Mouse (Mus musculus): ENCODE results near the gene Efna4. TPM values are rescaled to one million over a fixed set of nuclear protein-coding genes. Genes with fewer than 3 reads are reported as not detected.

The Efna4 gene
- polyA plus RNA-seq, 1 experiment from 2014 or later: 5.9 TPM

DNA sequence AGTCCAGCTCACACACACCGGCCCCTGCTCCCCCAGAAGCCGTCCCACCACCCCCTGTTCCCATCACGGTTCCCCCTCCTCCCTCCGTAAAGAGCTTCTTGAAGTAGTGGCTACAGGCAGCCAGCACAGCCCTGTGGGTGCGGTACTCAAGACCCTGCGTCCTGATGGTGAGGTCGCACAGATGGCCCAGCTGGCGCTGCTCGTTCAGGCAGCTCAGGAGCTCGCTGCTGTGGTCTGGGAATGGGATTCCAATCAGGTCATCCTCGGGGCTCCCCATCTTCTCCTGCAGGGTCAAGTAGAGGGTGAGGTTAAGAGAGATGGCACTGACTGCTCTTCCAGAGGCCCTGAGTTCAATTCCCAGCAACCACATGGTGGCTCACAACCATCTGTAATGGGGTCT lies 43.4 kb upstream of the Efna4 start:
- Histone ChIP-seq H3K9ac (replicated peaks; ENCODE audit: low read length) (no peak overlapping the region), H3K4me1 (ENCODE audit: control insufficient read depth, insufficient read depth, low read length) (peaks cover 11% of the 10 kb centered on the region; the same call in 1 of the 2 replicates), H3K27ac (replicated peaks; ENCODE audit: low read depth, low read length) (no peak overlapping the region), H3K4me2 (ENCODE audit: low read length) (no peak overlapping the region), H3K4me3 (replicated peaks; ENCODE audit: low read depth, low read length) (no peak overlapping the region), H3K9me3 (ENCODE audit: control insufficient read depth, low read length) (no peaks in the 10 kb centered on the region), H3K36me3 (ENCODE audit: control insufficient read depth, insufficient read depth, low read length) (no peaks in the 10 kb centered on the region), H3K27me3 (ENCODE audit: control insufficient read depth, insufficient read depth, low read length) (no peaks in the 10 kb centered on the region)
- DNase-seq (no peak), ATAC-seq (ENCODE audit: low FRiP score, low TSS enrichment) (no peak)
- WGBS: 87% methylated on average over 11 of the region's 11 CpGs

- H3K4me3 ChIP-seq (replicated peaks; ENCODE audit: low read depth, low read length): no peak overlapping the region
- no peaks in the 10 kb centered on the region for H3K36me3 ChIP-seq (ENCODE audit: control insufficient read depth, insufficient read depth, low read length)
- H3K9me3 ChIP-seq (ENCODE audit: control insufficient read depth, low read length): no peaks in the 10 kb centered on the region
- DNase-seq (no peak), ATAC-seq (ENCODE audit: low FRiP score, low TSS enrichment) (no peak)
- no peak overlapping the region for H3K27ac ChIP-seq (replicated peaks; ENCODE audit: low read depth, low read length)
- H3K9ac ChIP-seq (replicated peaks; ENCODE audit: low read length): no peak overlapping the region
- peaks cover 11% of the 10 kb centered on the region; the same call in 1 of the 2 replicates for H3K4me1 ChIP-seq (ENCODE audit: control insufficient read depth, insufficient read depth, low read length)
- 93% methylated on average over 18 of the region's 18 CpGs for WGBS
- H3K4me2 ChIP-seq (ENCODE audit: low read length): no peak overlapping the region
- no peaks in the 10 kb centered on the region for H3K27me3 ChIP-seq (ENCODE audit: control insufficient read depth, insufficient read depth, low read length)
Observed at GRCm38 (mm10) chr3:89380711-89381110, 42.9 kb upstream of the Efna4 start.

DNA sequence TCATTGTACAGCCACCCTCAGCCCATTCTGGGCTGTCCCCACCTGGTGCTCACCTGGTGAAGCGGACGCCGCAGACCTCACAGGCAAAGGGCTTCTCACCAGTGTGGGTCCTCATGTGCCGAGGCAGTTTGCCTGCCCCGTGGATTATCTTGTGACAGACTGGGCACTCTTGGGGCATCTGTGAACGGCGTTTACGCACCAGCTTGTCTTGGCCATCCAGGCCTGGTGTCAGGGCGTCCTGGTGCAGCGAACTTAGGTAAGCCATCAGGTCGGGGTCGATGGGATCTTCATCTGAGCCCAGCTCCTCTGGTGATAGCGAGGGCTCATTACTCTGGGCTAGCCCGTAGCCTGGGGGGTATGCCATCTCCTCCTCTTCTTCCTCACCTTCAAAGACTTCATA lies 42.5 kb upstream of the Efna4 start:
- H3K9ac ChIP-seq (replicated peaks; ENCODE audit: low read length): no peak overlapping the region
- H3K36me3 ChIP-seq (ENCODE audit: control insufficient read depth, insufficient read depth, low read length): no peaks in the 10 kb centered on the region
- H3K27ac ChIP-seq (replicated peaks; ENCODE audit: low read depth, low read length): no peak overlapping the region
- H3K4me1 ChIP-seq (ENCODE audit: control insufficient read depth, insufficient read depth, low read length): peaks cover 11% of the 10 kb centered on the region; the same call in 1 of the 2 replicates
- 95% methylated on average over 14 of the region's 14 CpGs for WGBS
- H3K4me2 ChIP-seq (ENCODE audit: low read length): no peak overlapping the region
- ATAC-seq (ENCODE audit: low FRiP score, low TSS enrichment) (no peak), DNase-seq (no peak)
- no peak overlapping the region for H3K4me3 ChIP-seq (replicated peaks; ENCODE audit: low read depth, low read length)
- H3K27me3 ChIP-seq (ENCODE audit: control insufficient read depth, insufficient read depth, low read length): no peaks in the 10 kb centered on the region
- no peaks in the 10 kb centered on the region for H3K9me3 ChIP-seq (ENCODE audit: control insufficient read depth, low read length)

GRCm38 (mm10) chr3:89379388-89380131 lies 41.7 kb upstream of the Efna4 start:
- 87% methylated on average over 31 of the region's 31 CpGs for WGBS
- no peak overlapping the region for H3K9ac ChIP-seq (replicated peaks; ENCODE audit: low read length)
- no peaks in the 10 kb centered on the region for H3K9me3 ChIP-seq (ENCODE audit: control insufficient read depth, low read length)
- H3K27ac ChIP-seq (replicated peaks; ENCODE audit: low read depth, low read length): no peak overlapping the region
- no peaks in the 10 kb centered on the region for H3K36me3 ChIP-seq (ENCODE audit: control insufficient read depth, insufficient read depth, low read length)
- H3K27me3 ChIP-seq (ENCODE audit: control insufficient read depth, insufficient read depth, low read length): no peaks in the 10 kb centered on the region
- peak overlapping the region; percentile 84; the same call in 1 of the 2 replicates for H3K4me2 ChIP-seq (ENCODE audit: low read length)
- no peak overlapping the region for H3K4me3 ChIP-seq (replicated peaks; ENCODE audit: low read depth, low read length)
- ATAC-seq (ENCODE audit: low FRiP score, low TSS enrichment) (no peak), DNase-seq (no peak)
- H3K4me1 ChIP-seq (ENCODE audit: control insufficient read depth, insufficient read depth, low read length): peaks cover 11% of the 10 kb centered on the region; the same call in 1 of the 2 replicates

DNA sequence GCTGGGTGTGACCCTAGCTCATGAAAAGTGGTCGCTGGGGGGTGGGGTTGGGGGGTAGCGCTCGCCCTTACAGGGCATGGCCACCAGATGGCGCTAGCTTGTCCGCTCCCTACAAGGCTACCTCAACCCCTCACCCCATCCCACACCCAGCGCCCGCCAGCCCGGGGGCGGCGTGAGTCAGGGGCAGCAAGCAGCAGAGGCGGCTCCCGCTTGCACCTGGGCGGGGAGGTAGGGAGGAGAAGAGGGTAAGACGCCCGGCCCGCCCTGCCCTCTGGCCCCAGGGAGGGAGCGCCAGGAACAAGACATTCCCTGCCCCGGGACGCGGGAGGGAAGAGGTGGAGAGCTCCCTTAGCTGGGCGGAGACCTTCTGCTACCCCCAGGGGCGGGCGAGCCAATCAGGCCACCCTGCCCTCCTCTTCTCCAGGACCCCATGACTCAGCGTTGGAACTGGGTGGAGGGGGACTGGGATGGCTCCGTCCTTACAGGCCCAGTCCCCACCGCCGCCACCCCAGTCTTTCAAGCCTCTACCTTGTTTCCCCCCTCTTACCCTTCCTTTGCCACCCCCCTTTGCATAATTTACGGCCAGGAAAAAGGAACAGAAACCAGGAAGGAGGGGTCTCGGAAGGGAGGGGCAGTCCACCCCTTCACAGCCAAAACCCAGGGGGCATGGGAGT lies 40.7 kb upstream of the Efna4 start:
- Histone ChIP-seq H3K9me3 (ENCODE audit: control insufficient read depth, low read length) (no peaks in the 10 kb centered on the region), H3K4me1 (ENCODE audit: control insufficient read depth, insufficient read depth, low read length) (peaks cover 11% of the 10 kb centered on the region; the same call in 1 of the 2 replicates), H3K27ac (replicated peaks; ENCODE audit: low read depth, low read length) (peak overlapping the region; percentile 3; the same call in 1 of the 2 replicates), H3K4me3 (replicated peaks; ENCODE audit: low read depth, low read length) (peak overlapping the region; percentile 46), H3K36me3 (ENCODE audit: control insufficient read depth, insufficient read depth, low read length) (no peaks in the 10 kb centered on the region), H3K9ac (replicated peaks; ENCODE audit: low read length) (peak overlapping the region; percentile 66), H3K4me2 (ENCODE audit: low read length) (peak overlapping the region; percentile 84), H3K27me3 (ENCODE audit: control insufficient read depth, insufficient read depth, low read length) (no peaks in the 10 kb centered on the region)
- whole genome bisulfite sequencing: 1% methylated on average over 29 of the region's 29 CpGs
- DNase-seq (peak; percentile 87), ATAC-seq (ENCODE audit: low FRiP score, low TSS enrichment) (peak; percentile 86)

DNA sequence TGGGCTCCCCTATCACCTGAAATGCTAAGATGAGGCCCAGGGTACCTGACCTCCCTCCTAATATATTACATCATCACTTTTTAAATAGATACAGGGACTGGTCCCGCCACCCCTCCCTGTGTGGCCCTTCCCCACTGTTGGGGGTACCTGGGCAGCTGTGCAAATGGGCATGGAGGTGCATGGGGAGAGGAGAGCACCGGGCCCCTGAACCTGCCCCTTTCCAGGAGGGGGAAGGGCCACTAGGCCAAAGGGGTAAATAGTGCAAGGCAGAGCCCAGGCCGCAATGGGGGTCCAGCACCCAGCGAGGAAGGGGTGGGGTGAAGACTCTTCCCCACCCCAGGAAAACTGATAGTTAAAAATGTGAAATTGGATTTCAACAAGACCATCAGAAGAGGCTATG lies 40.0 kb upstream of the Efna4 start:
- H3K36me3 ChIP-seq (ENCODE audit: control insufficient read depth, insufficient read depth, low read length): no peaks in the 10 kb centered on the region
- H3K4me3 ChIP-seq (replicated peaks; ENCODE audit: low read depth, low read length): no peak overlapping the region
- WGBS: 72% methylated on average over 4 of the region's 4 CpGs
- peak overlapping the region; percentile 84 for H3K4me2 ChIP-seq (ENCODE audit: low read length)
- H3K9me3 ChIP-seq (ENCODE audit: control insufficient read depth, low read length): no peaks in the 10 kb centered on the region
- ATAC-seq (ENCODE audit: low FRiP score, low TSS enrichment) (peak; percentile 26; the same call in 1 of the 2 replicates), DNase-seq (no peak)
- H3K9ac ChIP-seq (replicated peaks; ENCODE audit: low read length): peak overlapping the region; percentile 66; the same call in 1 of the 2 replicates
- no peaks in the 10 kb centered on the region for H3K27me3 ChIP-seq (ENCODE audit: control insufficient read depth, insufficient read depth, low read length)
- no peak overlapping the region for H3K27ac ChIP-seq (replicated peaks; ENCODE audit: low read depth, low read length)
- peaks cover 11% of the 10 kb centered on the region; the same call in 1 of the 2 replicates for H3K4me1 ChIP-seq (ENCODE audit: control insufficient read depth, insufficient read depth, low read length)

DNA sequence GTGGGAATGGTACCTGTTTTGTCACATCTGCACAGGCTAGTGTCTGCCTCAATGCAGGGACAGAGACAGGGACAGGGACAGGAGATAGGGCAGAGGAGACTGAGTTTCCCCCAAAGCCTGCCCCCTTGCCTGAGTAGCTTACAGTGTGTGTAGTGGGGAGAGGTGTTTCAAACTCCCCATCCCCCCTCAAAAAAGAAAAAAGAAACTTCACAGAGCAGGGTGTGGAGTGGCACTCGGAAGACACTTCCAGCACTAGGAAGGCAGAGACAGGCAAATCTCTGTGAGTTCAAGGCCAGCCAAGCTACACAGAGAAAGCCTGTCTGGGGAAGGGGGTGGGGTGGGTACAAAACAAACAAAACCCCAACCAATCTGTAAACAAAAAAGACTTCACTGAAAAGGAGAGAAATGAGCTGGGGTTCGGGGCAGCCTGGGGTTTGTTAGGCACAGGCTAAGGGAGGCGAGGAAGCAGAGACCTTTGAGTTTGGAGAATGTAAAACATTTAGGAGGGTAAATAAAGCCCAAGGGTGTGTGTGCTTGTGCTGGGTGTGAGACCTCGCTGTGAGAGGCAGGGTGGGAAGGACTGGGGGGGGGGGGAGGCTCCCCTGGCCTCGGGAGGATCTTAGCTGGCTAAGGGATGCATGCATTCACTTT lies 35.9 kb upstream of the Efna4 start:
- Histone ChIP-seq H3K4me2 (ENCODE audit: low read length) (no peak overlapping the region), H3K27ac (replicated peaks; ENCODE audit: low read depth, low read length) (no peak overlapping the region), H3K9me3 (ENCODE audit: control insufficient read depth, low read length) (no peaks in the 10 kb centered on the region), H3K36me3 (ENCODE audit: control insufficient read depth, insufficient read depth, low read length) (no peaks in the 10 kb centered on the region), H3K4me3 (replicated peaks; ENCODE audit: low read depth, low read length) (no peak overlapping the region), H3K4me1 (ENCODE audit: control insufficient read depth, insufficient read depth, low read length) (peaks cover 7% of the 10 kb centered on the region; the same call in 1 of the 2 replicates), H3K27me3 (ENCODE audit: control insufficient read depth, insufficient read depth, low read length) (no peaks in the 10 kb centered on the region), H3K9ac (replicated peaks; ENCODE audit: low read length) (no peak overlapping the region)
- no peak for ATAC-seq (ENCODE audit: low FRiP score, low TSS enrichment)
- no peak for DNase-seq
- 51% methylated on average over 5 of the region's 5 CpGs for WGBS

DNA sequence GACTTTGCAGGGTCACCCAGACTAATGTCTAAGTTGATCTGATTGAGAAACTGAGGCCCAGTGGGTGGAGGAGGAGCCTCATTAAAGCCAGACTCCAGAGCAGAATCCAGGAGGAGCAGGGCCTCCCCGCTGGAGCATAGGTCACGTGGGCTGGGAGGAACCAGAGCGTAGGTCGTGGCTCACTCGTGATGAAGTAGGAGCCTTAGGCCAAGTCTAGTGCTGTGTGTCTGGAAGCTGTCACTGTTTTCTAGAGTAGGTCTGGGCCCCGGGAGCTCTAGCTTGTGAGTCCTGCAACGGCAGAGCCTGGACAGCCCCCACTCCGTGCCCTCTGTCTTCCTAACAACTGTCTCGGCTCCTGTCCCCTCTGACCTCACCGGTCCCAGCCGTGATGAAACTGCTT lies 29.5 kb upstream of the Efna4 start:
- no peak overlapping the region for H3K9ac ChIP-seq (replicated peaks; ENCODE audit: low read length)
- DNase-seq: no peak
- 75% methylated on average over 11 of the region's 11 CpGs for WGBS
- H3K27me3 ChIP-seq (ENCODE audit: control insufficient read depth, insufficient read depth, low read length): no peaks in the 10 kb centered on the region
- no peak for ATAC-seq (ENCODE audit: low FRiP score, low TSS enrichment)
- H3K27ac ChIP-seq (replicated peaks; ENCODE audit: low read depth, low read length): no peak overlapping the region
- no peaks in the 10 kb centered on the region for H3K36me3 ChIP-seq (ENCODE audit: control insufficient read depth, insufficient read depth, low read length)
- no peak overlapping the region for H3K4me2 ChIP-seq (ENCODE audit: low read length)
- H3K4me3 ChIP-seq (replicated peaks; ENCODE audit: low read depth, low read length): no peak overlapping the region
- H3K4me1 ChIP-seq (ENCODE audit: control insufficient read depth, insufficient read depth, low read length): no peaks in the 10 kb centered on the region
- no peaks in the 10 kb centered on the region for H3K9me3 ChIP-seq (ENCODE audit: control insufficient read depth, low read length)
